In genomic region chr1:74275015-74275414, GRCm38 (mm10) we compare ENCODE assay signal across 10 mouse cellular contexts. TPM values are rescaled to one million over a fixed set of nuclear protein-coding genes. Genes with fewer than 3 reads are reported as not detected.
A peak's percentile ranks its signal among the peaks of the same experiment; 100 is the strongest.
DNase-seq lines count a peak whose midpoint lies in the region; ATAC-seq and TF ChIP-seq lines count a peak whose summit lies in the region.
"Had no signal": no experiment of that assay in that cellular context is flagged by ENCODE, and none has a peak within 500 bp of the region (broad histone marks: within the 10 kb centered on the region; RNA-seq: fewer than 3 reads in every experiment).

No protein-coding gene starts in this region.

- DNase-seq in kidney, adult 9 months, result no peak
- peak; percentile 42 for DNase-seq in Muller cell, postnatal 12 days (ENCODE audit: inconsistent ontology term)
- DNase-seq in frontal cortex, adult 2 months (ENCODE audit: extremely low spot score in 1 of 2, low spot score in 1 of 2), result no peak
- DNase-seq in thymus, adult 2 months, result no peak
- DNase-seq: lung, postnatal 4 days had no signal

- peaks cover 12% of the 10 kb centered on the region for H3K36me3 ChIP-seq in kidney, embryonic 14.5 days (ENCODE audit: control insufficient read depth, insufficient read depth, low read length)
- peaks cover 16% of the 10 kb centered on the region for H3K36me3 ChIP-seq in embryonic facial prominence, embryonic 12.5 days
- H3K36me3 ChIP-seq in liver, embryonic 15.5 days (replicated peaks), result peaks cover 9% of the 10 kb centered on the region; the same call in 1 of the 2 replicates
- no peaks in the 10 kb centered on the region for H3K36me3 ChIP-seq in thymus, adult 2 months (ENCODE audit: control insufficient read depth, insufficient read depth, low read length)

- TF ChIP-seq CTCF in thymus, adult 2 months (IDR thresholded peaks at IDR 0.05; ENCODE audit: borderline replicate concordance, control insufficient read depth, extremely low read depth, insufficient read depth, low read length, poor library complexity), result no peak

- WGBS in kidney, embryonic 14.5 days, result 10% methylated on average over 9 of the region's 9 CpGs
- WGBS in embryonic facial prominence, embryonic 12.5 days, result 14% methylated on average over 9 of the region's 9 CpGs
- 16% methylated on average over 9 of the region's 9 CpGs for WGBS in liver, embryonic 15.5 days (ENCODE audit: insufficient replicate concordance)
- WGBS in thymus, adult 2 months, result 48% methylated on average over 9 of the region's 9 CpGs

- no peaks in the 10 kb centered on the region for H3K9me3 ChIP-seq in kidney, embryonic 14.5 days (ENCODE audit: control insufficient read depth, low read length)
- H3K9me3 ChIP-seq in embryonic facial prominence, embryonic 12.5 days, result no peaks in the 10 kb centered on the region
- H3K9me3 ChIP-seq in liver, embryonic 15.5 days (replicated peaks), result no peaks in the 10 kb centered on the region
- H3K9me3 ChIP-seq: hindbrain, embryonic 15.5 days had no signal

- peak; percentile 43; the same call in 1 of the 2 replicates for ATAC-seq in kidney, embryonic 14.5 days (ENCODE audit: low FRiP score, low TSS enrichment)
- no peak for ATAC-seq in embryonic facial prominence, embryonic 12.5 days (ENCODE audit: insufficient number of reproducible peaks, insufficient read depth, low FRiP score, low TSS enrichment)
- peak; percentile 22; the same call in 1 of the 2 replicates for ATAC-seq in liver, embryonic 15.5 days (ENCODE audit: insufficient read depth)

- TF ChIP-seq POLR2A in thymus, adult 2 months (IDR thresholded peaks at IDR 0.05; ENCODE audit: control insufficient read depth, extremely low read depth, insufficient read depth, low read length, poor library complexity), result no peak

- no peaks in the 10 kb centered on the region for H3K27me3 ChIP-seq in kidney, embryonic 14.5 days (ENCODE audit: control insufficient read depth, insufficient read depth, low read length)
- no peaks in the 10 kb centered on the region for H3K27me3 ChIP-seq in embryonic facial prominence, embryonic 12.5 days
- peaks cover 16% of the 10 kb centered on the region for H3K27me3 ChIP-seq in liver, embryonic 15.5 days
- no peaks in the 10 kb centered on the region for H3K27me3 ChIP-seq in thymus, adult 2 months (ENCODE audit: control insufficient read depth, insufficient read depth, low read length)
- H3K27me3 ChIP-seq: hindbrain, embryonic 15.5 days had no signal

- H3K27ac ChIP-seq in kidney, embryonic 14.5 days (ENCODE audit: low read depth, low read length), result peak overlapping the region; percentile 19; the same call in 1 of the 2 replicates
- 0 out of 2 replicates have a peak overlapping the region, but pooled peaks have one; percentile 18 for H3K27ac ChIP-seq in embryonic facial prominence, embryonic 12.5 days
- H3K27ac ChIP-seq in liver, embryonic 15.5 days (replicated peaks), result no peak overlapping the region
- no peak overlapping the region for H3K27ac ChIP-seq in thymus, adult 2 months (ENCODE audit: control insufficient read depth, insufficient read depth, low read length)
- H3K27ac ChIP-seq: hindbrain, embryonic 15.5 days had no signal

- no peak overlapping the region for H3K4me2 ChIP-seq in kidney, embryonic 14.5 days (replicated peaks; ENCODE audit: low read depth, low read length)
- H3K4me2 ChIP-seq in embryonic facial prominence, embryonic 12.5 days (replicated peaks), result no peak overlapping the region; the same call in 1 of the 2 replicates
- no peak overlapping the region for H3K4me2 ChIP-seq in liver, embryonic 15.5 days
- H3K4me2 ChIP-seq: hindbrain, embryonic 15.5 days had no signal

- H3K9ac ChIP-seq in kidney, embryonic 14.5 days (ENCODE audit: low read depth, low read length), result no peak overlapping the region
- H3K9ac ChIP-seq in embryonic facial prominence, embryonic 12.5 days, result no peak overlapping the region
- no peak overlapping the region for H3K9ac ChIP-seq in liver, embryonic 15.5 days
- H3K9ac ChIP-seq: hindbrain, embryonic 15.5 days had no signal

- no peak overlapping the region for H3K4me3 ChIP-seq in kidney, embryonic 14.5 days (ENCODE audit: low read length)
- H3K4me3 ChIP-seq in embryonic facial prominence, embryonic 12.5 days, result no peak overlapping the region
- H3K4me3 ChIP-seq in liver, embryonic 15.5 days (replicated peaks), result no peak overlapping the region
- no peak overlapping the region for H3K4me3 ChIP-seq in thymus, adult 2 months (ENCODE audit: control insufficient read depth, insufficient read depth, low read length)
- H3K4me3 ChIP-seq: hindbrain, embryonic 15.5 days; myocyte had no signal

- H3K4me1 ChIP-seq in kidney, embryonic 14.5 days (ENCODE audit: control insufficient read depth, insufficient read depth, low read length), result peaks cover 17% of the 10 kb centered on the region
- peaks cover 16% of the 10 kb centered on the region for H3K4me1 ChIP-seq in embryonic facial prominence, embryonic 12.5 days
- H3K4me1 ChIP-seq in liver, embryonic 15.5 days (replicated peaks), result no peaks in the 10 kb centered on the region; the same call in 1 of the 2 replicates
- H3K4me1 ChIP-seq in thymus, adult 2 months (replicated peaks; ENCODE audit: control insufficient read depth, insufficient read depth, low read length), result no peaks in the 10 kb centered on the region
- H3K4me1 ChIP-seq: hindbrain, embryonic 15.5 days had no signal

RNA-seq across cellular contexts. Expression of gene Gpbar1, which starts 3.3 kb away (rescaled TPM):
- 2.5 and 3.2 TPM in 2 replicates for polyA plus RNA-seq in kidney, embryonic 14.5 days (2014; fragmentation: Nextera tagmentation; extraction: Ambion mirVana)
- not detected in 2 replicates for polyA plus RNA-seq in embryonic facial prominence, embryonic 12.5 days (2016; fragmentation: Nextera tagmentation; extraction: Ambion mirVana)
- polyA plus RNA-seq in liver, embryonic 15.5 days (2015; fragmentation: Nextera tagmentation; extraction: Ambion mirVana), result 0.29 and 0.68 TPM in 2 replicates
- polyA plus RNA-seq in frontal cortex, adult 2 months (2012; rRNA removed), result 0.14 TPM in 1 of 2 replicates, not detected in the other
- 0.40 and 1.3 TPM in 2 replicates for polyA plus RNA-seq in thymus, adult 2 months (2012; rRNA removed)
- polyA plus RNA-seq: hindbrain, embryonic 15.5 days had no signal

RNA-seq across cellular contexts. Expression of gene Aamp, which starts 9.5 kb away (rescaled TPM):
- 249 and 258 TPM in 2 replicates for polyA plus RNA-seq in kidney, embryonic 14.5 days (2014; fragmentation: Nextera tagmentation; extraction: Ambion mirVana)
- 211 and 213 TPM in 2 replicates for polyA plus RNA-seq in embryonic facial prominence, embryonic 12.5 days (2016; fragmentation: Nextera tagmentation; extraction: Ambion mirVana)
- polyA plus RNA-seq in liver, embryonic 15.5 days (2015; fragmentation: Nextera tagmentation; extraction: Ambion mirVana), result 93.1 and 113 TPM in 2 replicates
- polyA plus RNA-seq in frontal cortex, adult 2 months (2012; rRNA removed), result 182 and 184 TPM in 2 replicates
- 183 and 201 TPM in 2 replicates for polyA plus RNA-seq in thymus, adult 2 months (2012; rRNA removed)

RNA-seq across cellular contexts. Expression of gene Pnkd, which starts 9.7 kb away (rescaled TPM):
- polyA plus RNA-seq in kidney, embryonic 14.5 days (2014; fragmentation: Nextera tagmentation; extraction: Ambion mirVana), result 126 and 154 TPM in 2 replicates
- 106 TPM in 2 replicates for polyA plus RNA-seq in embryonic facial prominence, embryonic 12.5 days (2016; fragmentation: Nextera tagmentation; extraction: Ambion mirVana)
- polyA plus RNA-seq in liver, embryonic 15.5 days (2015; fragmentation: Nextera tagmentation; extraction: Ambion mirVana), result 32.0 and 34.7 TPM in 2 replicates
- polyA plus RNA-seq in frontal cortex, adult 2 months (2012; rRNA removed), result 110 and 135 TPM in 2 replicates
- polyA plus RNA-seq in thymus, adult 2 months (2012; rRNA removed), result 41.1 and 50.1 TPM in 2 replicates

RNA-seq across cellular contexts. Expression of gene Tmbim1, which starts 30.4 kb away (rescaled TPM):
- polyA plus RNA-seq in kidney, embryonic 14.5 days (2014; fragmentation: Nextera tagmentation; extraction: Ambion mirVana), result 16.3 and 18.1 TPM in 2 replicates
- 18.4 and 20.1 TPM in 2 replicates for polyA plus RNA-seq in embryonic facial prominence, embryonic 12.5 days (2016; fragmentation: Nextera tagmentation; extraction: Ambion mirVana)
- 15.4 and 18.7 TPM in 2 replicates for polyA plus RNA-seq in liver, embryonic 15.5 days (2015; fragmentation: Nextera tagmentation; extraction: Ambion mirVana)
- 25.7 and 33.6 TPM in 2 replicates for polyA plus RNA-seq in frontal cortex, adult 2 months (2012; rRNA removed)
- polyA plus RNA-seq in thymus, adult 2 months (2012; rRNA removed), result 55.5 and 69.2 TPM in 2 replicates

RNA-seq across cellular contexts. Expression of gene Arpc2, which starts 39.1 kb away (rescaled TPM):
- 378 and 417 TPM in 2 replicates for polyA plus RNA-seq in kidney, embryonic 14.5 days (2014; fragmentation: Nextera tagmentation; extraction: Ambion mirVana)
- polyA plus RNA-seq in embryonic facial prominence, embryonic 12.5 days (2016; fragmentation: Nextera tagmentation; extraction: Ambion mirVana), result 378 and 381 TPM in 2 replicates
- polyA plus RNA-seq in liver, embryonic 15.5 days (2015; fragmentation: Nextera tagmentation; extraction: Ambion mirVana), result 176 and 191 TPM in 2 replicates
- polyA plus RNA-seq in frontal cortex, adult 2 months (2012; rRNA removed), result 213 and 235 TPM in 2 replicates
- 263 and 279 TPM in 2 replicates for polyA plus RNA-seq in thymus, adult 2 months (2012; rRNA removed)

Comparison
In these comparisons a context has a peak if more than half of its experiments do, and no peak if none do; other contexts are left out.
1. H3K27ac ChIP-seq: peak in kidney, embryonic 14.5 days (single experiment) and embryonic facial prominence, embryonic 12.5 days (single experiment); none in liver, embryonic 15.5 days (single experiment) and thymus, adult 2 months (single experiment).